Mouse (Mus musculus) Patski (cell line): ENCODE measurements at regions not wholly inside any gene's neighbourhood (a gene's known extent, or its start where the extent isn't known, plus 50 kb on each side); places are given as distances from the start of the nearest gene placed in this dataset.

Experiments
- ATAC-seq: fragments of 100-300 bp; one replicate; pipeline ENCODE4 v1.8.0; 2021
- CTCF ChIA-PET: fragments of 350-600 bp; sonication (Branson Sonifier 250); formaldehyde crosslinking; loops from one replicate; lab custom pipeline; 2022; ENCODE audit warnings: inconsistent platforms; lab: Charles Lee
- POLR2A ChIA-PET: fragments of 350-600 bp; sonication (Branson Sonifier 250); formaldehyde crosslinking; loops from one replicate; lab custom pipeline; 2022; ENCODE audit warnings: antibody characterized with exemption, inconsistent platforms; lab: Charles Lee
- DNase-seq: peaks from one replicate; pipeline ENCODE4 v3.0.0-alpha.2; 2011; ENCODE audit warnings: low read depth, low spot score
- H3K27me3 ChIP-seq: fragments of 371-371 bp; one replicate; pipeline ENCODE4 v1.5.1; 2021
- CTCF ChIP-seq: fragments of 100-300 bp; IDR thresholded peaks from one replicate; pipeline ENCODE4 v1.5.1; 2021
- in situ Hi-C: fragments of 300-500 bp; cut with MboI; formaldehyde crosslinking; loops from 3 replicates; pipeline ENCODE4 v1.11.1; 2018; ENCODE audit warnings: low pct_unique_long_range_greater_than_20kb, mixed read lengths

GRCm38 (mm10) chr4:131457551-131457950, 380.5 kb downstream of the Ptpru start:
- POLR2A ChIA-PET: no interaction called here
- H3K27me3 ChIP-seq: peaks cover 6% of the 10 kb centered on the region
- in situ Hi-C loops: no loop called here
- no peak for TF ChIP-seq CTCF
- no peak for ATAC-seq
- DNase-seq: no peak
- CTCF ChIA-PET: no interaction called here

- H3K27me3 ChIP-seq: no peaks in the 10 kb centered on the region
- TF ChIP-seq CTCF: no peak
- ChIA-PET POLR2A (no interaction called here), CTCF (no interaction called here)
- DNase-seq (no peak), ATAC-seq (no peak)
- in situ Hi-C loops: no loop called here
These were observed 378.3 kb downstream of the Ptpru start for GRCm38 (mm10) chr4:131459746-131460145.

GRCm38 (mm10) chr4:131461312-131461711, 376.8 kb downstream of the Ptpru start:
- no peaks in the 10 kb centered on the region for H3K27me3 ChIP-seq
- POLR2A ChIA-PET: no interaction called here
- ATAC-seq (peak; percentile 44), DNase-seq (no peak)
- TF ChIP-seq CTCF: no peak
- in situ Hi-C loops: no loop called here
- CTCF ChIA-PET: interaction anchor here (1.4 kb wide), 1 partner anchor 15 kb away, joined by 3 read pairs; no protein-coding TSS in a partner anchor

- ATAC-seq (no peak), DNase-seq (no peak)
- no peak for TF ChIP-seq CTCF
- in situ Hi-C loops: no loop called here
- POLR2A ChIA-PET: no interaction called here
- CTCF ChIA-PET: interaction anchor here (1.4 kb wide), 1 partner anchor 15 kb away, joined by 3 read pairs; no protein-coding TSS in a partner anchor
- no peaks in the 10 kb centered on the region for H3K27me3 ChIP-seq
These were observed 376.4 kb downstream of the Ptpru start for GRCm38 (mm10) chr4:131461728-131462127.

- H3K27me3 ChIP-seq: no peaks in the 10 kb centered on the region
- in situ Hi-C loops: loop anchor here (10.0 kb wide), 1 partner anchor 360 kb away; the partner anchor contains the start of gene Ptpru
- ChIA-PET CTCF (no interaction called here), POLR2A (no interaction called here)
- TF ChIP-seq CTCF: no peak
- DNase-seq (no peak), ATAC-seq (no peak)
These were observed 363.1 kb downstream of the Ptpru start for GRCm38 (mm10) chr4:131475023-131475422.

GRCm38 (mm10) chr4:131478923-131479322, 359.2 kb downstream of the Ptpru start:
- H3K27me3 ChIP-seq: peaks cover 4% of the 10 kb centered on the region
- POLR2A ChIA-PET: no interaction called here
- CTCF ChIA-PET: no interaction called here
- in situ Hi-C loops: loop anchor here (10.0 kb wide), 1 partner anchor 356 kb away; the partner anchor contains the start of gene Ptpru
- DNase-seq (no peak), ATAC-seq (no peak)
- no peak for TF ChIP-seq CTCF

GRCm38 (mm10) chr4:131483958-131484605, 354.0 kb downstream of the Ptpru start:
- in situ Hi-C loops: no loop called here
- DNase-seq (peak; percentile 17), ATAC-seq (peak; percentile 48)
- POLR2A ChIA-PET: interaction anchor here (0.5 kb wide), 1 partner anchor 76 kb away, joined by 3 read pairs; no protein-coding TSS in a partner anchor
- peaks cover 4% of the 10 kb centered on the region for H3K27me3 ChIP-seq
- CTCF ChIA-PET: no interaction called here
- no peak for TF ChIP-seq CTCF

GRCm38 (mm10) chr4:131484607-131485111, 353.4 kb downstream of the Ptpru start:
- DNase-seq (no peak), ATAC-seq (no peak)
- POLR2A ChIA-PET: no interaction called here
- H3K27me3 ChIP-seq: peaks cover 4% of the 10 kb centered on the region
- in situ Hi-C loops: no loop called here
- CTCF ChIA-PET: no interaction called here
- no peak for TF ChIP-seq CTCF

GRCm38 (mm10) chr4:131485126-131485825, 352.8 kb downstream of the Ptpru start:
- TF ChIP-seq CTCF: no peak
- POLR2A ChIA-PET: no interaction called here
- in situ Hi-C loops: no loop called here
- CTCF ChIA-PET: no interaction called here
- ATAC-seq: no peak
- DNase-seq: no peak
- H3K27me3 ChIP-seq: peaks cover 4% of the 10 kb centered on the region

GRCm38 (mm10) chr4:131486821-131487220, 351.3 kb downstream of the Ptpru start:
- DNase-seq (peak; percentile 33), ATAC-seq (peak; percentile 47)
- ChIA-PET POLR2A (no interaction called here), CTCF (interaction anchor here (1.2 kb wide), 1 partner anchor 9 kb away, joined by 3 read pairs; no protein-coding TSS in a partner anchor)
- TF ChIP-seq CTCF: peak; percentile 85
- in situ Hi-C loops: no loop called here
- no peaks in the 10 kb centered on the region for H3K27me3 ChIP-seq

- ATAC-seq (no peak), DNase-seq (no peak)
- in situ Hi-C loops: no loop called here
- POLR2A ChIA-PET: no interaction called here
- TF ChIP-seq CTCF: no peak
- CTCF ChIA-PET: no interaction called here
- H3K27me3 ChIP-seq: no peaks in the 10 kb centered on the region
These were observed 349.8 kb downstream of the Ptpru start for GRCm38 (mm10) chr4:131488246-131488645.
